Mouse (Mus musculus): ENCODE measurements around the gene Nup43.

DNA sequence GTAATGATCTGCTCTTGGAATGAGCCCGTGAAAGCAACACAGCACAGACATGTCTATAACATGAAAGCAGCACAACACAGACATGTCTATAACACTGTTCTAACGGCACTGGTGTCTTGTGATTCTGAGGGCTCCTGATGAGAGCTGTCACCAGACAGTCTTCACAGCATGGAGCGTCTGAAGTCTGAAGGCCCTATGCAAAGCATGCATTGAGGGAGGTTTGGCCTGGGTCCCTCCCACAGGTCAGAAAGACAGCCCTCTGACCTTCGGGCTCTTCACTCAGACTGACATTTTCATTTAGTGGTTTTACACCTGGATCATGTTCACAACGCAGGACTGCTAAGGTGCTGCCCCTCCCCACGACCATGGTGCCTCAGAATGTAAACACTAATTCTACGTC is 47.8 kb downstream of the Nup43 start:
- TF ChIP-seq CTCF (conservative IDR thresholded peaks at IDR 0.05; ENCODE audit: low read length) (no peak), NANOG (IDR thresholded peaks at IDR 0.05; ENCODE audit: borderline replicate concordance, low read length) (no peak)
